Mouse (Mus musculus) heart, adult 18-20 months (tissue): ENCODE results near the gene Pdcd2l. TPM values are rescaled to one million over a fixed set of nuclear protein-coding genes. Genes with fewer than 3 reads are reported as not detected.
"Not testable (repeated sequence)": the region's sequence is repeated elsewhere in the genome, so short reads cannot be mapped to it uniquely, and the experiment has no call there.

Experiments used
- DNase-seq, 2 experiments: peaks; one replicate each; pipeline ENCODE4 v3.0.0; 2021 to 2022; ENCODE audit warnings: mixed read lengths in 1 of 2
- total RNA-seq, 2 experiments: library from RNA; stranded (reverse); gene quantifications; 2 replicates each; pipeline ENCODE4 v1.2.3; 2021

Gene Pdcd2l
- total RNA-seq, 2 experiments from 2014 or later, result 18.7 to 23.5 TPM

DNA sequence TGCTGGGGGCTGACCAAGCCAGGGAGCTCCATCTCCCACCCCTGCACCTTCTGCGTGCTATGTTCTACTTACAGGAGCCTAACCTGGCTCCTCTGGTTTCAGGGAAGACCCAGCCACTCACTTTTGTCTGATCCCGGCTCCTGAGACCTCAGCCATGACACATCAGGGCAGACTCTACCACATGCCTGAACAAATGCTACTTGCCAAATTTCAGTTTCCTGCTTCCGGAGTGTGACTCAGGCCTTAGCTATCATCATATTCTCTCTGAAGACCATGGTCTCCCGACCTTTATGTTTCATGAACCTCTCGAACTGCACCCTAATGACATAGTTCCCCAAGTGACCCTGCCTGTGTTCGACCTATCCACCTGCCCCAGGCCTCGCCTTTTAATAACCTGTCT lies 16.8 kb upstream of the Pdcd2l start:
- DNase-seq, result no peak

DNA sequence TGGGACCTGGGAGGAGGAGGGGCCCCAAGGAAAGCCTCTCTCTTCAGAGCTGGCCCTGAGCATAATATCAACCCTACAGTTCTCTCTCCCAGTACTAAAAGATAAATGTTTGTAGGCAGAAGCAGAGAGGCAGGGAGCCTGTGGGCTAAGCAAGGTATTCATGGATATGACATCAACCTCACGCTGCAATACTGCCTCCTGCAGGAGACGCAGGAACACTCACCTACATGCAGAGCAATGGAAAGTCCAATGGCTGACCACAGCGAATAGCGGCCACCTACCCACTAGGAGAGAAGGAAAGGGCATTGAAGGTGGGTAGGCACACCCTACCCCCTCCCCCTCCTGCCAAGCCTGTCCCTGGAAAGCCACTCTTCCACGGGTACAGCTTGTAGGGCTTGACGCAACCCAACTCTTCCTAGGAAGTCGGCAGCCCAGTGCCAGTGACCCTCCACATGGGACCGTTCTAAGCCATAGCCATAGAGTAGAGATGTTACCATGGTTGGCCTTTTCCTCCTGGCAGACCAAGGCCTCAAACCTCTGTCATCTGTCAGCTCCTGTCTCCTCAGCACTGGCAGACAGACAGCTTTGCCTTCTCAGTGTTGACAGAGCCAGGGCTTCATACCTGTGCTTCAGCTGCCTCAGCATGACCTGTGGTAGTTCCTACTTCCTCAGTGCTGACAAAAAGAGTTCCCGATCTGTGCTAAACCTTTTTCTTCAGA lies 11.7 kb upstream of the Pdcd2l start:
- no peak for DNase-seq

DNA sequence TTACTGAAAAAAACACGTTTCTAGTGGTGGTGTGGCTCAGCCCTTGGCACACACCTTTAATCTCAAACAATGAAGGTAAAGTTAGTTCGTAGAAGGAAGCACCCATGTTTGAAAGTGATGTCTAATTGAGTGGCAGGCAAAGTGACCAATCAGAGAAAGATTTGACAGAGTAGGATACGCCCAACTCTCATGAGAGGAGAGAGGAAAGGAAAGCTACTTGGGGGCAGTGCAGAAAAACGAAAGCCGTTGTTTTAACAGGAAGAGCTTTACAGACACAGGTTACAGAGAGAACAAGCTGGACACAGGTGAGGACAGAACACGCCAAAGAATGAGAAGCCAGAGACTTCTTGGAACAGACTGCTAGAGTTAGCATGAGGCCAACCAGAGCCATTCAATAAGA lies 9.9 kb upstream of the Pdcd2l start:
- no peak for DNase-seq

DNA sequence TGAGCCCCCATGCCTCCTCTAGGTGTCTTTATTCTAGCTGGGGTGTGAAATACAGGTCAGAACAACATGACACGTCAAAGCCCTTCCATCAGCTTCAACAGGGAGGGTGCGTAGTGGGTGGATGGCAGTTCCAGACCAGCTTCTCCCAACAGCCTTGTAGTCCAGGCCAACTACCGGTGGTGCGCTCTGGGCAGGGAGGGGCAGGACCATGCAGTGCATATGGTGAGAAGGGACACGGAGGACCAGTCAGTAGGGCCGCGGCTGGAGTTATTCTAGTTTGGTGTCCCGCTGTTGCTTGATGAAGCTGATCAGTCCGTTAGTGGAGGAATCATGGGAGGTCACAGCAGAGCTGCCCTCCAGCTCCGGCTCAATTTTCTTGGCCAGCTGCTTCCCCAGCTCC lies 5.7 kb upstream of the Pdcd2l start:
- not testable (repeated sequence) for DNase-seq

DNA sequence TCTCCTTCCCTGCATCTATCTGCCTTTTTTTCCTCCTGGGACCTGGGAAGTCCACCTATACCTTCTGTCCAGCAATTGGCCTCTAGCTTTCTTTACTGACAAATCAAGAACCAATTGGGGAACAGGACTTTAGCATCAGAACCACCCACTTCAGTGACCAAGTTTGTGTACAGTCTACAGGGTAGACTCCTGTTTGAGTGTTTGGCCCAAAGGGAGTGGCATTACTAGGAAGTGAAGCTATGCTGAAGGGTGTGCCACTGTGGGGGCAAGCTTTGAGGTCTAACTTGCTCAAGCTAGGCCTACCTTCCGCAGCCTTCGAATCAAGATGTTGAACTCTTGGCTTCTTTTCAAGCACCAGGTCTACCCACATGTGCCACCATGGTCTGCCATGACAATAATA lies 4.4 kb upstream of the Pdcd2l start:
- no peak for DNase-seq

DNA sequence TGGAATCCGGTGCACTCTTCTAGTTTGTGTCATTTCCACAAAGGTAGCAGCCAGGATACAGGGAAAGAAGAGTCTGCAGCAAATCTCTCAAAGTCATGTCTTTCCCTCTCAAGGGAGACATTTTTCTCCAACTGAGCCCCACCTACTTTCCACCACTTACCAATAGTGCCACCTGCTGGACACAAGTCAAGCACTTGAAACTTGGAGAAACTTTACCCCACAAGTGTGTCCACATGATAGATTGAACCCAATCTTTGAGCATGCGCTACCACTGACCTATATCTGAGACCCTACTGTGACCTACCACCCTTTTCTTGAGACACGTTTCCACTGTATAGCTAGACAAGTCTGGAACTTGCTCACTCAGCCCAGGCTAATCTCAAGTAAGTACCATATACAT lies 1.9 kb upstream of the Pdcd2l start:
- peak; percentile 43 to 66 for DNase-seq

DNA sequence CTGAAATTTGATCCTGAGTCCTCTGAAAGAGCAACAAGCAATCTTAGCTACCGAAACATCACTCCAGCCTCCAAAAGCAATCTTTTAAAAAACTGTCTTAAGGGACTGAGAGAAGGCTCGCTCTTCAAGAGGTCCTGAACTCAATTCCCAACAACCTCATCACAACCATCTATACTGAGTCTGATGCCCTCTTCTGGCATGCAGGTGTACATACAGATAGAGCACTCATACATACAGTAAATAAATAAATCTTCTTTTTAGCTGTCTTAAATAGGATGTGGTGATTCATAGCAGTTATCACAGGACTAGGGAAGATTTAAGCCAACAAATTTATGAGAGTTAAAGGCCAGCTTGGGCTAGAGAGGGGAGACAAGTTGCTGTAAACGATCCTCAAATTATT lies 829 bp downstream of the Pdcd2l start:
- no peak for DNase-seq

DNA sequence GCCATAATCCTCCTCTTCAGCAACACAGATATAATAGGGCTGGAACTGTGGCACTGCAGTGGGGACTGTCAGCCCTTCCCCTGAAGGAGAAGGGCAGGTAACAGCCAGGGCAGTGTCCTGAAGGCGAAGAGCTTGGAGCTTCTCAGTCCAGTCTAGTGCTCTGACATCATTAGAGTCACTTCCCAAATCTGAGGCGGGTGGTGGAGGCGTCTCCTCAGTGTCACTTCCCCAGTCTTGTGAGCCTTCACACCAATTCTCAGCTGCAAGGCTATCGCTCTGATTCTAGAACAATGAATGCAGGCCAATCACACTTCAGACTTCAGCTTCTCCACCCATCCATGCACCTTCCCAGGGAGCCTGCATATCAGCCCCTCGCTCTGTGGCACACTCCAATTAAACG lies 3.6 kb downstream of the Pdcd2l start:
- DNase-seq, result peak in 1 of 2 experiments; percentile 47

DNA sequence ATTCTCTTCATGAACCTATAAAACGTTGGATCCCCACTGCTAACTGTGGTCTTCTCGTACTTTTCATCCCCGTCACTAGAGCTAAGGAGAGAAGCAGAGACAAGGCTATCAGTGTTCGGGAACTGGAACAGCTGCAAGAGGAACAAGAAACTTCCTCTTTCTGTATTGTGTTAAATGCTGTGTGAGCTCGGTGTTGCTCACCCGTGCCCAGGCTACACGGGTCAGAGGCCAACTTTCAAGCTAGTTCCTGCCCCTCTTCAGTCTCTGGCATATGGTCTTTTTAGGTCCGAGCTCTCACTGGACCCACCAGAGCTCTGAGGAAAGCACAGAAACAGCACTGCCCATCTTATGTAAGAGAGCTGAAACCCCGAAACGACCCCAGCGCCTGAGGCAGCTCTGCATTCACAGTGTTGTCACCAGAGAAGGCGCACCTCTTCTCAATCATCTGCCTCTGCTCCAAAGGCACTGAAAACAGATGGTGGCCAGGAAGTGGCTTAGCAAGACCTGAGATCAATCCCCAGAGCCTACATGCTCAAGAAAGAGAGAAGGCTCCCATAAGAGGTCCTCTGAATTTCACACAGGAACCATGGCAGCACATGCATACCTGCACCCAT lies 7.0 kb downstream of the Pdcd2l start:
- DNase-seq, result peak in 1 of 2 experiments; percentile 35

DNA sequence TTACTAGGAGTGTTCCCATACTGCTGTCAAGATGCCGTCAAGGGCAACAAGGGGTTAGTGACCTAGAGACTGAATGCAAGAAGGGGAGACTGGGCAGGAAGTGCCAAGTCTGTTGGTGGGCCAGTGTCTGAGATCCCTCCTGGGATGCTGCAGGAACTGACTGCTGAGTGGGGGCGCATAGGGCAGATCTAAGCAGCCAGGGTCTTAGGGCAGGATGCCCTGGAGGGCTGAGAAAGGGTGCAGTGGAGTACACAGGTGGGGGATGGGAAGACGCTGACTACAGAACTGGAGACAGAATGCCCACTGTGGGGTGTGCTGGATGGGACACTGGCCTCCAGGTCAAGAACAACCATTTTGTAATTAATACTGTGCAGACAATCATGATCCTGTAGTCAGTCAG lies 12.7 kb downstream of the Pdcd2l start:
- DNase-seq, result no peak

DNA sequence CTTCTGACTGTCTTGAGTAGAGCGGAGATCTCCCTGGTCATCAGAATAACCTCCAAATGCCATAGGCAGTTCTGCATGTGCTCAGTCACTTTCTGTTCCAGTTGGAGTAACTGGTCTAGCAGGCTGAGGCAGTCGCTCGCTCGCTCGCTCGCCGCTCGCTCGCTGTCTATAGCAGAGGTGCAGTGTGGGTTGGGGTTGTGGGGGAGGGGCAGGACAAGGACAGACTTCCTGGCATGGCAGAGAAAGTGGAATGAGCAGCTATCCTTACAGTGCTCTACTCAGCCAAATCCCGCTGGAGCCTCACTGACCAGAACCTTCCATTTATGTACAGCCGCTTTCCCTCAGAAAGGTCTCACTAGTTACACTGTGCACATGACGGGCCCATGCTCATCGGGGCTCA lies 13.1 kb downstream of the Pdcd2l start:
- DNase-seq, result no peak

DNA sequence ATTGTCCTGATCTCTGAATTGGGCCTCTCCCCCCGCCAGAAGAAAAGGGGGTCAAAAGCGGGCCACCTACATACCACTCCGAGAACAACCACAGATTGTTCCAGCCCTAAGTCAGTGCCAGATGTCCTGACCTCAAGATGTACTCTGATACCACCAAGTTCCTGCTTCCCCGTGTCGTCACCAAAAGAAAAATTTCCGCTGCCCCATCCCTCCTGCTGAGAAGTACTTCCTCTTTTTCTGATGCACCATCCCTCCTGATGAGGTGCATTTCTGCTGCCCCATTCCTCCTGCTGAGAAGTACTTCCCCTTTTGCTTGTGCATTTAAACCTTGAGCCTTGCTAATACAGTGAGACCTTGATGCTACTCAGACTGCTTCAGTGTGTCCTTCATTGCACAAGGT lies 20.2 kb downstream of the Pdcd2l start:
- not testable (repeated sequence) for DNase-seq

DNA sequence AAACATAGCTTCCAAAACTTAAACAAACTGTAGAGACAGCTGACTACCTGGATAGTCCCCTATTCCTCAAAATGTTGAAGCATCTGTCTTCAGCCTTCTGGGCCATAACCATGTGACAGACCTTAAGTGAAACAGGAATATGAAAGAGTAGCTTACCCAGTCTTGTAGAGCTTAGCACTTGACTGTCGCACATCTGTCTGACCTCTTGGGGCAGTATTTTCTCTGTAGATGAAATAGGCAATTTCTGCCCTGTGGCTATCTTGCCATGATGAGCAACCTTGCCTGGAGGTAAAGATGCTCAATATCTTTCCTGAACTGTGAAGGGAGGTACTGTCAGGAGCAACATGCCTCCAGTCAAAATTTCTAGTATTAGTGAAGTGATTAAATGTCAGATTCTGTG lies 24.2 kb downstream of the Pdcd2l start:
- DNase-seq, result no peak

DNA sequence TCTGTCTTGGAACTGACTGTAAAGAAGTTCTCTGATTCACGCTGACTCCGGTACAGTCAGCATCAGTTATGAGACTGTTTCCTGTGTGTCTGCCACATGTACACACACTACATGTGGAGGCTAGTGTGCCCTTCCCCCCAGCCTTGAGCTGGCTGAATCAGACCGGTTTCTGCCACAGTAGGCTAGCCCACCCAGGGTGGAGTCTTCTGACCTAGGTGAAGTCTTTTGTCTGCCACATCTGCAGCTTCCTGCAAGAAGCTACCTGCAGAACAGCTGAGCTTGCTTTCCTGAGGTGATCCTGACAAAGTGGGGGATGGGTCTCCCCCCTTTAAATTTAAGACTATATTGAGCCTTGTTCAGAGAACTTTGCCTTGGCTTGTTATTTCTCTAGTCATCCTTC lies 27.0 kb downstream of the Pdcd2l start, which contains the start of gene Uba2:
TSS of gene Uba2 (minus strand) at position 146 of the 400 bp plus-strand sequence.
- DNase-seq, result no peak

DNA sequence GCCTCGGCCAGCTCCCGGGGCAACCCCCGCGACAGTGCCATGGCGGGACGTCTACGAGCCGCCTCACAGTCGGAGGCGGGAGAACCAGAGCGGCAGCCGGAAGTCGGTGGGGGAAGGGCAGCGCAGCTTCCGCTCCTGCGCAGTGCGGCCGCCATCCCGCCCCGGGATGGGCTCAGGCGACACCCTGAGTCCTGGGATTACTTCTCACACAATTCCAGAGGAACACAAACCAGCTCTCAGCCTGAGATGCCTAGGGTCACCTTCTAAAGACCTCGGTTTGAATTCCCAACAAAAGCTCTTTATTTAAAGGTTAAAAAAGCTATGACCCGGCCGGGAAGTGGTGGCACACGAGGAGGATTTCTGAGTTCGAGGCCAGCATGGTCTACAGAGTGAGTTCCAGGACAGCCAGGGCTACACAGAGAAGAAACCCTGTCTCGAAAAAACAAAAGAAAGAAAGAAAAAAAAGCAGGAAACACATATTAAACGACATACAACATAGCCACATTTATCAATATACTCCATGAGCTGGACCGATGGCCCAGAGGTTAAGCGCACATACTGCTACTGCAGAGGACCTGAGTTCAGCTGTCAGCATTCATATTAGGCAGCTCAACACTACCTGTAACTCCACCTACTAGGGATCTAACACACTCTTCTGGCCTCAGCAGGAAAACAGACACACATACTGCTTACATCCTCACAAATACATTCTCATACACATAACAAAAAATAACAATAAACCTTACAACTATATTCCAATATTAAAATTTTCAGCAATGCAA lies 27.8 kb downstream of the Pdcd2l start:
- DNase-seq, result peak; percentile 94

DNA sequence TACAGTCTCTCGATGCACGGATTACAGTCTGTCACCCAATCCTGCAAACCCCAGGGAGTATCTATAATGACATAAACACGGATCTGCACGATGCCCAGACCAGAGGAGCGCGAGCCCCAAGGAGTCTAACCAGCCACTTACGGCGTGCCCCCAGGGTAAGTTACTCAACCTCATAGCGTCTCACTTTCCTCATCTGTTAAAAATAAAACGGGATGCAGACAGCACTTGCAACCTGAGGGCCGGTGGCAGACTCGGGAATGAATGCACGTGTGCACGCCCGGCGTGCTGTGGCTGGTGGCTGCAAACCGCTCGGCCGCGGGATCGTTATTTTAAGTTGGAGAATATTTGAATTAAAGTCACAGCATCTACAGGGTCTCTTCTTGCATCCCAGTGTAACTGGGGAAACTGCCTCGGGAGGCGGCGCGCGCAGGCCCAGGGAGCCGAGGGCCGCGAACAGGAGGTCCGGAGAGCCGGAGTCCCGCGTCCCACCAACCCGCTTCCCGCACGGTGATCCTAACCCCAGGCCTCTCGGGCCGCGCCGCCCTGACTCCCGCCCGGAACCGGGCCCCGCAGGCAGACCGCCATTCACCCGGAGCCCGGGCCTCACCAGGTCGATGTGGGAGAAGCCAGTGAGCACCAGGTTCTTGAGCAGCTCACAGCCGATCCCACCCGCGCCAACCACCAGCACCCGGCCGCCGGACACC lies 28.5 kb downstream of the Pdcd2l start:
- DNase-seq, result peak in 1 of 2 experiments; percentile 15

DNA sequence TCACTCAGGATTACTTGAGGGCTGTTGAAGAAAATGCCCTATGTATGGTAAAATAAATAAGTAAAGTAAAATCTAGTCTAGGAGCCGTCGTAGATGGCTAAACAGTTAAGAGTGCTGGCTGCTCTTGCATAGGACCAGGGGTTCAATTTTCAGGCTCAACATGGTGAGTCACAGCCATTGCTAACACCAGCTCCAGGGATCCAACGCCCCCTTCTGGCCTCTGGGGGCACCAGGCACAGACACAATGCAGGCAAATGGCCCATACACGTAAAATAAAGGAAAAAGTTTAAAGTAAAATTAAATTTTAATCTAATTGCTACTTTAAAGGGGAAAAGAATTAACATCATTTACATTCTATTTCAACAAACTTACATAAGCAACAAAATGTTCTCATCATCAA lies 29.6 kb downstream of the Pdcd2l start:
- DNase-seq, result peak in 1 of 2 experiments; percentile 23

DNA sequence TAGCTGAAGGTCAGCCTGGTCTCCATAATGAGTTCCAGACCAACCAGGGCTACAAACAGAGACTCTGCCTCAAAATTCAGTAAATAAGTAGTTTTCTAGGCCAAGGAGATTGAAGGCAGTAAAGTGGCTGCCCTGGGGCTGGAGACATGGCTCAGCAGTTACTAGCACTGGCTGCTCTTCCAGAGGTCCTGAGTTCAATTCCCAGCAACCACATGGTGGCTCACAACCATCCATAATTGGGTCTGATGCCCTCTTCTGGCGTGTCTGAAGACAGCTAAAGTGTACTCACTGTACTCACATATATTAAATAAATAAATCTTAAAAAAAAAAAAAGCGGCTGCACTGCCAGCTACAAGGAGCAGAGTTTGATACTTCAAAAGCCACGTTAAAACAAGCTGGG lies 30.5 kb downstream of the Pdcd2l start:
- no peak for DNase-seq

DNA sequence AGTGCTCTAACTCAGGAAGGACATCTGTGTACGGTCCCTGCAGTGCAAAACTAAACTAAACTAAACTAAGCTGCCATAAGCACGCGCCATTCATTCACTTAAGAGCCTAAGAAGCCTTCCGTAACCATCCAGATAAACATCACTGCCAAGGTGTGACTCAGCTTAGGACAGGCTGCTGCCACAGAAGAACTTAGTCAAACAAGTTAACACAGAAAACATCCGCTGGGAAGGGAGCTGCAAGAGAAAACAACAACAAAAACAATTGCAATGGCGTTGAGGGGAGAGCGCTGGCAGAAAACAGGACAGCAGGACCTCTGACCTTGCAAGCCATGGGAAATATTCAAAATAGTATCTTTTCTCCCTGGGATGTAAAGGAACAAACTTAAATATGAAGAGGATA lies 31.8 kb downstream of the Pdcd2l start:
- DNase-seq, result no peak

DNA sequence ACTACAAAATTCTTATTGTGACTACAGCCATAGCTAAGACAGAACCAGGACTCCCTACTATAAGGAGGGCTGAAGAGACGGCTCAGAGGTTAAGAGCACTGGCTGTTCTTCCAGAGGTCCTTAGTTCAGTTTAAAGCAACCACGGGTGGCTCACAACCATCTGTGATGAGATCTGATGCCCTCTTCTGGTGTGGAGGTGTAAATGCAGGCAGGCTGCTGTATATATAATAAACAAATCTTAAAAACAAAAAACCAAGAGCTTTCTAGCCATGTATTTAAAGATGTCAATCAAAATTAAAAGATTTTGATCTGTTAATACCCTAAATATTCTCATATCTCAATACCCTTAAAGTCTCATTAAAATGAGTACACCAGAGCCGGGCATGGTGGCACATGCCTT lies 37.3 kb downstream of the Pdcd2l start:
- no peak for DNase-seq

DNA sequence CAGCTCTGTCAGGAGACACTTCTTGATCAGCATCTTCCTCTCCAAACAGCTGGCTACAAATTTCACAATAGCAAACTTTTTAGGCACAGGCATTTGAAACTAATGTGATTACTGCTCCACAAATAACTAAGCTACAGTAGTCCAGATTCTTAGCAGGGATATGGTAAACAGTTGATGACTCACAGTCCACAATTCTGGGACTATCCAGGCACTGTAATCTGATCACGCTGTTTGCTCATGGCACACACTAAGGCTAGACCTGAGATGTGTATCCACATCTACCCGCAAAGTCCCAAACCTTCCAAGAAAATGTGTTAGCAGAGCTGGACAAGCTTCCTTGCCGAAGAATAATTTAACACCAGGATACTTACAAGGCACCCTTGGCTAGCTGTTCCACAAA lies 38.5 kb downstream of the Pdcd2l start:
- DNase-seq, result no peak

DNA sequence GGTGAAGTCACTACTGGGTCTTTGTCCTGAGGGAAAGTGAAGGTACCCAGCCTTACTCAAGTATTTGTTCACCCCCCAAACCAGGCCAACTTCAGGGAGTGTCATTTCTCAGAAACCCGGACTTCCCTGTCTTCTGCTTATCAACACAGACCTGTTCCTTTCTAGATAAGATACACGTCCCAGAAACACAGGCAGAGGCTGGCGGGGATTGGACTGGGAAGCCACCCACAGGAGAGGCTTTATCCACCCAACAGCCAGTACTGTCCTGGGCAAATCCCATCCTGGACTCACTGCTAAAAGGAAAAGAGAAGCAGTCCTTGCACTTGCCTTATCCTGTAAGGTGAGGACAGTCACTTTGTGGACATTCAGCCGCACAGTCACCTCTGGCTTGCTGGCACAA lies 49.3 kb downstream of the Pdcd2l start:
- no peak for DNase-seq

DNA sequence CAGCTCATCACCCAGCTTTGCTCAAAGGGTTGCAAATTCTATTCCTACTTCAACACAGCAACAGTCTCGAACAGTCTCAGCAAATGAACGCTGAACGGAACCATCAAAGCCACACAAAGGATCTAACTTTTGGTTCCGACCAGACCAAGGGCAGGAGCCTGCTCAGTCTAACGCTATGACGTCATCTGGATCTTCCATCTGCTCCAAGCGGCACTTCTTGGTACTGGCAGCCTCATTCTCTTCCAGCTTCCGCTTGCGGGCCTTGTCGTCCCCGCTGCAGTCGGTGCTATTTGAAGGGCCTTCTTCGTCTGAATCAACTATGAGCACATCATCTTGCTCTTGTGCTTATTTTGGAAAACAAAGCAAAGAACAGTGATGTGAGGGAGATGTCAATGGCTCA lies 55.3 kb downstream of the Pdcd2l start:
- DNase-seq, result no peak
